Mouse (Mus musculus): ENCODE measurements around the gene Daglb. TPM values are rescaled to one million over a fixed set of nuclear protein-coding genes. Genes with fewer than 3 reads are reported as not detected.
"Not testable (repeated sequence)": the region's sequence is repeated elsewhere in the genome, so short reads cannot be mapped to it uniquely, and the experiment has no call there.

The Daglb gene
- total RNA-seq, 2 experiments from 2014 or later = 25.0 to 26.7 TPM

DNA sequence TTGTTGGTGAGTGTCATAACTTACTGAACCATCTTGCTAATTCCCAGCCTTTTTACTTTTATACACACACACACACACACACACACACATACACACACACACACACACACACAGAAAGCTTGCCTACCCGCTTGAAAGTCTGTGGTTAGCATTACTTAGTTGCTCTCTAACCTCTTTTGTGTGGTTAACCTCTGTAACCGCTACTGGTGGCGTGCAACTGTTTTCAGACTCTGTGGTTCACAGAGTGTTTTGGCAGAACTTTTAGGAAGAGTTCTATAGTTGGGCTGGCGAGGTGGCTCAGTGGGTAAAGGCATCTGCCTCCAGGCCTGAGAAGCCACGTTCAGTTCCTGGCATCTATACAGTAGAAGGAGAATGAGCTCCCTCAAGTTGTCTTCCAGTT is 20.6 kb downstream of the Daglb start:
- no peak for DNase-seq (ENCODE audit: extremely low spot score in 1 of 2, low spot score in 1 of 2)

DNA sequence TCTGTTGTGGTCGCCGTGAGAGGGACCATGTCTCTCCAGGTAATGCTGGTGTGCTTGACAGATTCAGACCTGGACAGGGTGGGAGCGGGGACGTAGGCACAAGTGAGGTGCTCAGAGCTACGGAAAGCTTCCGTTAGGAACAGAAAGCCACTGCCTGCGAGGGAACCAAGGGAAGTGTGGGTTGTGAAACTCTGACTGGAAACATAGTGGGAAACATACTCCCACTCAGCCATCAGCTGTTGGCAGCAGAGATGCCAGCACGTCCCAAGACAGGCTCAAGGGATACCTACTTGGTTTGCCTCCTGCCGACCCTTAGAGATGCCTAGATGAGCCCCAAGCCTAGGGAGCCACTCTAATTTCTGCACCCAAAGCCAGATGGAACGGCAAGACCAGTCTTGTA is 22.8 kb downstream of the Daglb start:
- no peak for DNase-seq (ENCODE audit: extremely low spot score in 1 of 2, low spot score in 1 of 2)

DNA sequence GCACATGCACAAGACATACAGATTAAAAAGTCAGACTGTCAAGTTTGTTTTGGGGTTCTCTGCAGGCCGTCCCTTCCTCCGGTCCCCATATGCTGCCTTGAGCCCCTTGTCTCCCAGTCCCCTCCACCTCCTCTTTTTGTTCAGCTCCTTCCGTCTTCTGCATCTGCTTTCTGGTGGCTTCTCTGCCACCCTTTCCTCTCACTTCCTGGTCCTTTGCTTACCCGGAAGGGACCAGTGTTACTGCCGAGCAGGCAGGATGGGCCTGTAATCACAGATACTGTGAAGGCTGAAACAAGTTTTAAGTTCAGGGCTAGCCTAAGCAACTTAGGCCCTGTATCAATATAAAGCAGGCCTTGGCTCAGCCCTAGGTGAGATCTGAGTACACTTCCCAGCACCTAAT is 23.6 kb downstream of the Daglb start:
- DNase-seq (ENCODE audit: extremely low spot score in 1 of 2, low spot score in 1 of 2) = no peak

DNA sequence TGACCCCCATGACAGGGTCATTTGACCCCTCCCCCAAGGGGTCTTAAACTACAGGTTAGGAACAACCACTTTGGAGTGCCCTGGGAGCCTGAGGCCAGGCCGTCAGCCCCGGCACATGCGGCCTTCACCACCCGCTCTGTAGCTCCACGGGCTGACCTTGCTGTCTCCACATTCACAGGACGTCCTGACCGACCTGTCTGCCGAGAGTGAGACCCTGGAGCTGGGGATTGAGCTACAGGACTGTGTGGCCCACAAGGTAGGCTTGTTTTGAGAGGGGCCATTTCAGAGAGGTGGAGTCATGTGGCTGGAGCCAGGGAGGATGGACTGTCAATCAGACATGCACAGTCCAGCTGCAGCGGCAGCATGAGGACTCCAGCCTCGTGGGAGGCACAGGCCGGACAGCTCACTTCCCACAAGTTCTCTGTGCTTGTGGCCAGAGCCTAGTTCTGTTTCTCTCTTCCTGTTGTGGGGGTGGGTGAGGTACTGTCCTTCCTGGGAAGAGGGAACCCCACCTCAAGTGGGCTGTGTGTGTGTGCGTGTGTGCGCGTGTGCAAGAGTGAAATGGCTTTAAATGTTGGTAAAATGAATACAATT is 25.5 kb downstream of the Daglb start:
- DNase-seq (ENCODE audit: extremely low spot score in 1 of 2, low spot score in 1 of 2) = no peak

DNA sequence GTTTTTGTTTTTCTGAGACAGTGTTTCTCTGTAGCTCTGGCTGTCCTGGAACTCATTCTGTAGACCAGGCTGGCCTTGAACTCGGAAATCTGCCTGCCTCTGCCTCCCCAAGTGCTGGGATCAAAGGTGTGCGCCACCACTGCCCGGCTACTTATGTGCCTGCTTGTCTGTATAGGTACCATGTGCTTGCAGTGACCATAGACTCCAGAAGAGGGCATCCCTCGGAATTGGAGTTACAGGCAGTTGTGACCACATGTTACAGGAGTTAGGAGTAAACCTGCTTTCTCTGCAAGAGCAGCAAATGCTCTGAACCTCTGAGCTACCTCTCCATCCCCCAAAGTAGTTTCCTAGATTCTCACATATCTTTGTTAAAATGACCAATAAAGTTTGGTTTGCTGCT is 27.4 kb downstream of the Daglb start:
- DNase-seq (ENCODE audit: extremely low spot score in 1 of 2, low spot score in 1 of 2) = no peak

DNA sequence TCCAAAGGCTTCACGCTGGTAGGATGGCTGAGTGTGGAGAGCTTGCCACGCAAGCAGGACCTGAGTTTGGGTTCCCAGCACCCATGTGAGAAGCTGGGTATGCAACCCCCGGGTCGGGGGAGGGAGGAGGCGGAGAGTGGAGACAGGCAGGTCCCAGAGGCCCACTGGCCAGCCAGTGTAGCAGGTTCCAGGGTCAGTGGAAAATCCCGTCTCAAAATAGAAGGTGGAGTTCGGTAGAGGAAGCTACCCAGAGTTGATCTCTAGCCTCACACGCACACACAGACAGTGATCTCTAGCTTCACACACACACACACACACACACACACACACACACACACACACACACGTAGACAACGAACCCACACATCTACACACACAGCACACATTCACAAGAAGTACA is 28.8 kb downstream of the Daglb start:
- no peak for DNase-seq (ENCODE audit: extremely low spot score in 1 of 2, low spot score in 1 of 2)

DNA sequence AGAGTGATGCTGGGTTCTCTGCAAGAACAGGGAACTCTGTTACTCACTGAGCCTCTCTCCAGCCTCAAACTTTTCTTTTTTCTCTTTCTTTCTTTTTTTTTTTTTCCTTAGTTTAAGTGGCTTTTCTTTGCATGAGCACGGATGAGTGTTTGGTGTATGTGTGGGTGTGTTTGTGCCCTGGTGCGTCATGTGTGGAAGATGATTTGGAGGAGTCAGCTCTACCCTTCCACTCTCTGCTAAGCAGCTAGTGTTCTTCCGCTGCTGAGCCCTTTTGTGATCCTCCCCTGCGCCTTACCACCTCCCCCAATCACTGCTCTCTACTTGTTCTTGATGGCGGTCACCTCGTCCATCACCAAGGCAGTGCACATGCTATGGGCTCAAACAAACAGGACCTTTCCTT is 31.3 kb downstream of the Daglb start:
- no peak for DNase-seq (ENCODE audit: extremely low spot score in 1 of 2, low spot score in 1 of 2)

DNA sequence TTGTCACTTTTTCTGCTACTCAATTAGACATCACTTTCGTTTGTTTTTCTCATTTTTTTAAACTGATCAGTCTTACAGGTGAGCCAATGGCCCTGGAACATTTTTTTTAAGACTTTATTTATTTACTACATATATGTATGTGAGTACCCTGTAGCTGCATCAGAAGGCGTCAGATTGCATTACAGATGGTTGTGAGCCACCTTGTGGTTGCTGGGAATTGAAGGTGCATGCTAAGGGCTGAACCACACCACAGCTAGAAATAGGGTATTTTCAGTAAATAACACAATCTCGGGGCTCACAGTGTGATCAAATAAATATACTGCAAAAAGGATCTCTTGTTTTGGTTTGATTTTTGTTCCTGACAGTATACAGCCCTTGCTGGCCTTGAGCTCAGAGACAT is 33.1 kb downstream of the Daglb start:
- no peak for DNase-seq (ENCODE audit: extremely low spot score in 1 of 2, low spot score in 1 of 2)

DNA sequence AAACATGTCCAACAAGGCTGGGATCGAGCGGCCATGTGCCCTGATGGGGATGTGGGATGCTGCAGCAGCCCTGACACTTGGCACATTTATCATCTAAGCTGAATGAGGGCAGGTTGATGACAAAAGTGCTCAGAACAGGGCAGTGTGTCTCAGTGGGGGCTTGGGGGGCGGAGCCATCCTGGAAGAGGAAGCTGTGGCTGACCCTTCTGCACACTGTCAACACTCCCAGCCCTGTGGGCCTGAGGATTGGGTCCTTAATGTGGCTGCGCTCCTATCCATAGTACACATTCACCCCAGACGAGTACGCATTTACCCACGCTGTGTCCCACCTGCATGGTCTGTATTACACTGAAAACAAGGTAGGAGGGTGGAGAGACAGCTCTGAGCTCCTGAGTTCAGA is 34.8 kb downstream of the Daglb start:
- no peak for DNase-seq (ENCODE audit: extremely low spot score in 1 of 2, low spot score in 1 of 2)

DNA sequence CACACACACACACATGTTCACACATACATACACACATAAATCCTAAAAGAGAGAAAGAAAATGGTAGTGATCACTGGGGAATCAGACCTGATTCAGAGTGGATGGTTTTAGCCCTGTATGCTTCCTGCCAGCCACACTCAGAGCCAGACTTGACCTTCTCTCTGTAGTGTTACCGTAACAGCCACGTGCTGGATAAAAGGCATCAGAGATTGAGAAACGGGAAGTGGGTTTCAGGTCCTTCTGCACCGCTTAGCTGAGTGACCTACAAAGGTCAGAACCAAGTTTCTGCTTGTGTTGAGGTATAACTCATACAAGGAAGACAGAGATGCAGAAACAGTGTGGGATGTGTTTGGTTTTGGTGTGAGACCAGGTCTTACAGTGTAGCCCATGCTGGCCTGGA is 35.3 kb downstream of the Daglb start:
- DNase-seq (ENCODE audit: extremely low spot score in 1 of 2, low spot score in 1 of 2) = no peak

DNA sequence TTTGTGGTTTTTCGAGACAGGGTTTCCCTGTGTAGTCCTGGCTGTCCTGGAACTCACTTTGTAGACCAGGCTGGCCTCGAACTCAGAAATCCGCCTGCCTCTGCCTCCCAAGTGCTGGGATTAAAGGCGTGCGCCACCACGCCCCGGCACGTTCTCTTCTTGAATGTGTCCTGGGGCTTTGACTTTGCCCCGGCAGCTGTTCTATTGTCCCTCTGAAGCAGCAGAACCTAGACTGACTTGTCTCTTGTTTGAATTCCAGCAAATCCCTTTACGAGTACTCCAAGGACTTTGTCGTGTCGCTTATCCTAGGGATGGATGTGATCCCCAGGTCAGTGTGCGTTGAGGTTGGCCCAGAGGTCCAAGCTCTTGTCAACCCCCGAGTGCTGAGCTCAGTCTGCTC is 36.3 kb downstream of the Daglb start:
- not testable (repeated sequence) for DNase-seq (ENCODE audit: extremely low spot score in 1 of 2, low spot score in 1 of 2)

DNA sequence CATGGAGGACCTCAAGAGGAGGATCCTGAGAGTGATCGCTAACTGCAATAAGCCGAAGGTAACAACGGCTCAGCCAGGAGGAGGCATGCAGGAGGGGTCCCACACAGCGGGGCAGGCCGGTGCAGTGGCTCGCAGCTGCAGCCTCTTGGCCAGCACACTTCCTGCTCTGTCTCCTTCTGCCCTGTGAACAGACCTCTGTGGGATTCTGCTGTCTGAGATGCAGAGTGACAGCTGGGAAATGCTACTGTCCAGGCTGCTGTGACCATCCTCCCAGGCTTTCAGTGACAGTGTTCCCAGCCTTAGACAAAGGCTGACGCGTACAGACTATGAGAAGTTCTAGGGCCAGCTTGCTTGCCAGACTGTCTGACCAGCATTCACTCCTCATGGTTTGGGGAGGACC is 36.8 kb downstream of the Daglb start:
- no peak for DNase-seq (ENCODE audit: extremely low spot score in 1 of 2, low spot score in 1 of 2)

DNA sequence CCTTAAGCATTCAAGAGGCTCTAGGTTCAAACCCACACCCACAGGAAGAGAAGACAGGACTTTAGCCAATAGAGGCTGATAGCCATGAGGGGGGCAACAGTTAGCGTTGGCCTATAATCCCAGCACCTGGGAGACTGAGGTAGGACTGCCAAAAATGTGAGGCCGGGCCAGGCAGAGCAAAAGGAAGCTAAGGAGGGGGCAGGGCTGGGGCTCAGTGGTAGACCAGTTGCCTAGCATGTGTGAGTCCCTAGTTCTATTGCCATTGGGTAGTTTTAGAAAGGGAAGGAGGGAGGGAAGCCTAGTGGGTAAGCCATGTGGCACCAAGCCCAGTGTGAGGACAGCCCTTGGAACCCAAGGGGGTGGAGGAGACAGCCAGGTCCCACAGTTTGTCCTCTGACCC is 37.3 kb downstream of the Daglb start:
- no peak for DNase-seq (ENCODE audit: extremely low spot score in 1 of 2, low spot score in 1 of 2)

DNA sequence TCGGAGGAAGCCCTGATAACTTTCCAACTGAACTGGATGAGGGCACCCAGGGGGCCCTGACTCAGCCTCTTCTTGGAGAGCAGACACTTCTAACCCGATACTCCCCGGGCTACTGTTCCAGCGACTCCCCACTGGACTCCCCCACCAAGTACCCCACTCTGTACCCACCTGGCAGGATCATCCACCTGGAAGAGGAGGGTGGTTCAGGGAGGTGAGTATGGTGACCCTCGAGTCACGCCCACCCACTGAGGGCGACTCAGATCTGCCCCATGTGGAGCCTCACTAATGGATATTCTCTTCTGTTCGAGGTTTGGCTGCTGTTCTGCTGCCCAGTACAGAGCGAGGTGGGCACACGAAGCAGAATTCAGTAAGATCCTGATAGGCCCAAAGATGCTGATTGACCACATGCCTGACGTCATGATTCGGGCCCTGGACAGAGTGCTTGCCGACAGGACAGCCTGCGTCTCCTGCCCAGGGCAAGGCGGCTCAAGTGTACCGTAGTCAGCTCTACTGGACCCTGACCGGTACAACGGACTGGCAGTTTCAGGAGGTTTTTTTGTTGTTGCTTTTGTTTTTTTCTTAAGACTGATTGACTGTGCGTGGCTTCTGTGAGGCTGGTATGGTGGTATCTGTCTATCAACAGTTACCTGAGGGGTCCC is 38.6 kb downstream of the Daglb start:
- DNase-seq (ENCODE audit: extremely low spot score in 1 of 2, low spot score in 1 of 2) = no peak

DNA sequence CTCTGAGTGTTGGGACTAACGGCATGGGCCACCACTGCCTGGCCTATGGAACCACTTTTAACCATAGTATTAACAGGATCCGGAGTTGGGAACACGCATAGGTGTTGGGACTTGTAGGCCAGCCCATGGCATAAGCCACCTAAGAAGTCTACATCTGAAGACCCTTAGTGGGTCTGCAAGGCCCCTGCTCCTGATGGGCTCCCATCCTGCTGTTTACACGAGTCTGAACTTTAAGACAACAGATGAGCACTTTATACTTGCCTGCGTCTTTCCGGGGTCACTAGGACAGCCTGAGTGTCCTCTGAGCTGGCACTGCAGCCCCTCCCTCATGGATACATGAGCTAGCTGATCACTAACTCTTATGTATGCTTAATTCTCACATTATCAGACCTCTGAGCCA is 39.4 kb downstream of the Daglb start:
- DNase-seq (ENCODE audit: extremely low spot score in 1 of 2, low spot score in 1 of 2) = no peak

DNA sequence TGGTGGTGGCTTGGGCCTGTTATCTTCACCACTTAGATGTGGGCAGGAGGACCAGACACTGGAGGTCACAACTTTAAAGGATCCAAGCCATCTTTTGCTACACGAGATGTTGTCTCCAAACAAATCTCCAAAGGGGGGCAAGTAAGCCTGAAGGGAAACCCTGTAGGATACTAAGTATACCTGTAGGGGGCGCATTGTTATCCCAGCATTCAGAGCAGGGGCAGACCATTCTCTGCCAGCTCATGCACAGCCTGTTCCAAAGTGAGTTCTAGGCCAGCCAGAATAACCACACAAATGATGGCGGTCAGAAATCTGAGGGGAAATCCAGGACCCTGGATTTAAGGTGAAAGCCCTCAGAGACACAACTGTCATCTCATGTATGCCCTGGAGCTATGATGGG is 40.1 kb downstream of the Daglb start:
- no peak for DNase-seq (ENCODE audit: extremely low spot score in 1 of 2, low spot score in 1 of 2)

DNA sequence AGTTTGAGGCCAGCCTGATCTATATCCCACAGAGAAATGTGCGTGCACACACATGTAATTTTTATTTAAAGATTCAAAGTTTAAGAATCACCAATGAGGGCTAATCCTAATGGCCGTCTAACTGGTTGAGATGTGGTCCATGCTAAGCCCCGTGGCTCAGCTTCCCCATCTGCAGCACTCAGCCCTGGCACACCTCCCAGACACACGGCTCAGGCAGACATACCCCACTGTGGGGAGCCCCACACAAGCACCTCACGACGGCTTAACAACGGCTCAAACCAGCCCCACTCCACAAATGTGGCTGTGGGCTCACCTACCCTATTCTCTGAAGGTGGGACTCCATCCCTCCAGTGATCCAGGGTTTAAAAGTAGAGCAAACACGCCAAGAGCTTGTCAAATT is 40.7 kb downstream of the Daglb start:
- DNase-seq (ENCODE audit: extremely low spot score in 1 of 2, low spot score in 1 of 2) = no peak

DNA sequence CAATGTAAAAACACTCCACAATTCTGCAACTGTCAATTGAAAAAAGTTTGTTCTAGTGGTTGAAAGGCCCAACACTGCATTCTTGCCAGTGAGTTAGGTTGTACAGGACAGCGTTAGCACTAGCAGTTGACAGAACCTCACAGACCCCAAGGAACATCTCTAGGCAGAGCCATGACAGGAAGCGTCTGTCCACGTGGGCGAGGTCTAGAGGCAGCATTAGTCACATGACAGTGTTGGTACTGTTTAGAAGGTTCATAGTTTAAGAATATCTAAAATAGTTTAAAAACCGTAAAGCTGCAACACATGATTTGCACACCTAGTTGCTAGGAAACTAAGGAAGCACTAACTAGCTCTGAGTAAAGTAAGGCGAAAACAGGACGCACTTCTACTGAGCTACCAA is 41.2 kb downstream of the Daglb start:
- no peak for DNase-seq (ENCODE audit: extremely low spot score in 1 of 2, low spot score in 1 of 2)

DNA sequence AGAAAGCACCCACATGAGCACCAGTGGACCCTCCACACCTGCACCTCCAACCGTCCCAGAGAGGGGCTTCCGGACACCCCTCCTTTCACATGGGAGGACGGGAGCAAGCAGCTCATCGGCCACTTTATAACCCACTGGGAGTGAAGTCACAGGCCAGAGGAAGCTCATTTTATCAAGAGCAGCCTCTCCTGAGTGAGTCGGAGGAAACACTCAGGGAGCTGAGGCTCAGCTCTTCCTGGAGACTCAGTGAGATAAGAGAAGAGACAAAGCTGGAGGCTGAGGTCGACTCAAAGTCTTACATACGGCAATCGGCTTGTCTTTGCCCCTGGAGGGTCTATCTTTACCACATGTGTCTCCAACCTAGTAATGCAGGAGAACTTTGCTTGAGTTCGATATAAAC is 44.9 kb downstream of the Daglb start:
- no peak for DNase-seq (ENCODE audit: extremely low spot score in 1 of 2, low spot score in 1 of 2)

DNA sequence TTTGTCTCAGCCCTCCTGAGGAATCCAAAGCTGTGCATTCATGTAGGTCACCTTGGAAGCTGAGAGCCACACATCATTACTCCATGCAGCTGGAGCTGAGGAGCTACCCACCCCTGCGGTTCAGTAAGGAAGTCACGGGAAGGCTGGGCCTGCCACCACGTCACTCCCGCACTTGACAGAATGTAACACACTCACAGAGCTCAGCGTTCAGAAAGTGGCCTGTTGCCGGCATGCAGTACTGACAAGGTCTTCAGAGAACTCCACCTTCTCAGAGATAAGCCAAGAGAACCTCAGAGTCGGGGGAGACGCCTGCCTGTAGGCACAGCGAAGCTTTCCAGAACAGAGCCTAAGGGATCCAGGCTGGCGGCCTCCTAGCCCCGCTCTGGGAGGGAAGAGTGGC is 45.4 kb downstream of the Daglb start:
- no peak for DNase-seq (ENCODE audit: extremely low spot score in 1 of 2, low spot score in 1 of 2)

DNA sequence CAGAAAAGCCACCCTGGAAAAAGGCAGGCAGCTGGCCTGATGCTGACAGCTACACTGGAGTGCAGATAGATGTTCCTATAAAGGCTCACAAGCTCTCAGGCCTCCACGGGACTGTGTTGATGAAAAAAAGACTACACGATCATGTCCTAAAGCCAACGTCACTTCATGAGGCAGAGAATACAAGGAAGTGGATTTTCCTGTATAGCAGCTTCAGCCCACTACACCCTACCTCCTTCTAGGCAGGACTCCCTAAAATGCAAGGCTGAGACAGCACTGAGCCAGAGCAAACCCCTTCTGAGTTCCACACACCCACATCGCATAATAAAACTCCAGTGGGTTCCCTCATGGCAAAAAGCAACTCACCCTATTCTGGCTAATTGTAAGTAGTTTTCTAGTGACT is 47.2 kb downstream of the Daglb start:
- DNase-seq (ENCODE audit: extremely low spot score in 1 of 2, low spot score in 1 of 2) = no peak

DNA sequence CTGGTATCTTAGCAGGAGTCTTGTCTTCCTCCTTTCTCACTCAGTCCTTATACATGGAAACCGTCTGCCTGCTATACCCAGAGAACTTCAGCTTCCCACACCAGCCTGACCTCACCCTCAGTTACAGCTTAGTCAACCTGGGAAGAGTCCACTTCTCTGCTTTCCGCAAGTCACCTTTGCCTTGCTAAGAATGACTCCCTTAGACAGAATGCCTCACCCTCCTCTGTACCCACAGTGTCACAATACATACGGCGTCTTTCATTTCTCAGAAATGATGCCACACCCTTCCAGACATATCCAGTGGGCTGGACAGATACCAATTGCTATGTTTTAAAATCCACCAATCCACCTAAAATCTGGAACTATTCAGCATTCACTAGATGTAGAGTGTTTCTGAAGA is 47.9 kb downstream of the Daglb start:
- no peak for DNase-seq (ENCODE audit: extremely low spot score in 1 of 2, low spot score in 1 of 2)

DNA sequence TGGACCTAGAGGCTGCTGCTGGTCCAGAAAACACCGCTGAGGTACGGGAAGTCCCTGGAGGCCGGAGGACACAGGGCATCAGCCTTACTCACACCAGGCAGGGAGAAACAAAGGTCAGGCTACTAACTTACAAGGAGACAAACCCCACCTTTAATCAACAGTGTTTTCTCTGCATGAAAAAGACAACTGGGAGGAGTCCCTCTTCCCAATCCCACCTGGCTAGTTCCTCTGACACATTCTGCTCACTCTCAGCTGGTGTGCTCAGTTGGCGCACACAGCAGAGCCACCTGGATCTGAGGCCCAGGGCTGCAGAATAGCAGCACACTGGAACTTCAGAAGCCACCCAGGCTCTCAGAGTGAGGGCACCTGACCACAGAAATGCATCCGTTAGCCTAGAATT is 50.5 kb downstream of the Daglb start:
- no peak for DNase-seq (ENCODE audit: extremely low spot score in 1 of 2, low spot score in 1 of 2)
